Mouse (Mus musculus) C2C12 (cell line): ENCODE measurements at regions not wholly inside any gene's neighbourhood (a gene's known extent, or its start where the extent isn't known, plus 50 kb on each side); places are given as distances from the start of the nearest gene placed in this dataset.

Source experiments
- CTCF ChIP-seq: IDR thresholded peaks from one replicate; pipeline ENCODE4 v1.5.1; 2011; ENCODE audit not compliant: control insufficient read depth, insufficient read depth, insufficient read length
- MAX ChIP-seq: IDR thresholded peaks from one replicate; pipeline ENCODE4 v1.6.1; 2011; ENCODE audit warnings: mild to moderate bottlenecking, control low read depth
- MYOD1 ChIP-seq: IDR thresholded peaks from one replicate; pipeline ENCODE4 v1.6.1; 2011; ENCODE audit warnings: low read depth; ENCODE audit not compliant: control insufficient read depth, insufficient read length
- USF1 ChIP-seq: IDR thresholded peaks from one replicate; pipeline ENCODE4 v1.6.1; 2011; ENCODE audit warnings: low read depth, mild to moderate bottlenecking, control low read depth, moderate library complexity

DNA sequence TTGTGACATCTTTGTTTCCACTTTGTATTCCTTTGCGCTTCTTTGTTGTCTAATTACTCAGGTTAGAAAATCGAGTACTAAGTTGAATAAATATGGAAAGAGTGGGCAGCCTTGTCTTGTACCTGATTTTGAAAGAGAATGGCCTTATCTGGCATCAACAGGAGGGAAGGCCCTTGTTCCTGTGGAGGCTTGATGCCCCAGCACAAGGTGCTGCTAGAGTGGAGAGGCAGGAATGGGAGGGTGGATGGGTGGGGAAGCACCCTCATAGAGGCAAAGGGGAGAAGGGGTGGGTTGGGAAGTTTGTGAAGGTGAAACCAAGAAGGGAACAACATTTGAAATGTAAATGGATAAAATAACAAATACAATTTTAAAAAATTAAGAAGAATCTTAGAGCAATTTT is 418.9 kb upstream of the Cdh9 start:
- TF ChIP-seq CTCF, result no peak
- TF ChIP-seq USF1, result no peak
- TF ChIP-seq MAX, result no peak
- TF ChIP-seq MYOD1, result no peak
